In the genomic region with DNA sequence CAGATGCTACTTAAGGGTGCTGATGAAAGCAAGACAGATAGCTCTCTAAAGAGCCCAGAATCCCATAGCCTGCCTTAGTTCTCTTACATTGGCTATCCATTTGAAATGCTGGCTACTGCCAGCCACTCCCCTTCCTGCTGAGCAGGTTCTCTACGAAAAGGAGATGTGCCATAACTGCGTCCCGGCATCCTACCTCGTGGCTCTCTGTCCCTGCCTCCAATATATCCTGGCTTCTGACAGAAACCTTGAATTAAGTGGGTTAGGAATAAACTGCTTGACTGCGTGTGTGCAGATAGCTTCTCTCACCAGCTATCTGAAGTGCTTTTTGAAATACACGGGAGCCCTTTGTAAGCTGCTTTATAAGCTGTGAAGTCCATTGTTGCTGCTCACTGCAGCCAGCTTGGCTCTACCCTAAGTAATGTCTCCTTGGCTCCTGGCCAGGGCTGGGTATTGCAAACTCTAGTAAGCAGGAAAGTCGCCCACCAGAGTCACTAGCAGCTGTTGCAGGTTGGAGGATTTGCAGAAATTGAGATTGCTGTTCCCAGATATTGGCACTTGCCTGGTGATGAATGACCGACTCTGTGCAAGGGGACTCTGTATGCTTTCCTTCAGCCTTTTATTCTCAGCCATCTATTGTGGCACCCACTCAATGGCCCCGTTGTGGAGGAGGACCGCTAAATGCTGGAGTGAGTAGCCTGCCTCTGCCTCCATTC, we compare ENCODE assay signal across 8 mouse cellular contexts.
DNase-seq lines count a peak whose midpoint lies in the region; ATAC-seq lines count a peak whose summit lies in the region.

No protein-coding gene starts in this region.

- ATAC-seq in heart, embryonic 13.5 days (ENCODE audit: extremely low read depth, insufficient number of reproducible peaks, low FRiP score, low TSS enrichment), result no peak
- ATAC-seq in heart, embryonic 12.5 days (ENCODE audit: insufficient number of reproducible peaks, low FRiP score), result no peak
- ATAC-seq in forebrain, embryonic 13.5 days, result peak; percentile 83
- ATAC-seq in midbrain, embryonic 14.5 days (ENCODE audit: low FRiP score, low TSS enrichment), result peak; percentile 78

- no peak overlapping the region for H3K27ac ChIP-seq in heart, embryonic 13.5 days (replicated peaks)
- no peak overlapping the region for H3K27ac ChIP-seq in heart, embryonic 12.5 days (ENCODE audit: poor library complexity, severe bottlenecking)
- peak overlapping the region; percentile 81 for H3K27ac ChIP-seq in forebrain, embryonic 13.5 days
- H3K27ac ChIP-seq in midbrain, embryonic 14.5 days (replicated peaks; ENCODE audit: low read depth, low read length), result peak overlapping the region; percentile 42

- no peak overlapping the region for H3K9ac ChIP-seq in heart, embryonic 13.5 days
- H3K9ac ChIP-seq in heart, embryonic 12.5 days, result no peak overlapping the region
- no peak overlapping the region for H3K9ac ChIP-seq in forebrain, embryonic 13.5 days
- H3K9ac ChIP-seq in midbrain, embryonic 14.5 days (replicated peaks; ENCODE audit: low read length), result no peak overlapping the region

- no peaks in the 10 kb centered on the region; the same call in 1 of the 2 replicates for H3K27me3 ChIP-seq in heart, embryonic 13.5 days (replicated peaks)
- H3K27me3 ChIP-seq in heart, embryonic 12.5 days (replicated peaks), result no peaks in the 10 kb centered on the region
- H3K27me3 ChIP-seq in forebrain, embryonic 13.5 days, result no peaks in the 10 kb centered on the region
- no peaks in the 10 kb centered on the region for H3K27me3 ChIP-seq in midbrain, embryonic 14.5 days (ENCODE audit: control insufficient read depth, insufficient read depth, low read length)

- H3K36me3 ChIP-seq in heart, embryonic 13.5 days, result peaks cover 3% of the 10 kb centered on the region; the same call in 1 of the 2 replicates
- no peaks in the 10 kb centered on the region for H3K36me3 ChIP-seq in heart, embryonic 12.5 days
- H3K36me3 ChIP-seq in forebrain, embryonic 13.5 days (ENCODE audit: poor library complexity, severe bottlenecking), result no peaks in the 10 kb centered on the region
- no peaks in the 10 kb centered on the region for H3K36me3 ChIP-seq in midbrain, embryonic 14.5 days (ENCODE audit: control insufficient read depth, insufficient read depth, low read length)

- peak overlapping the region; percentile 13; the same call in 1 of the 2 replicates for H3K4me2 ChIP-seq in heart, embryonic 13.5 days
- no peak overlapping the region for H3K4me2 ChIP-seq in heart, embryonic 12.5 days
- H3K4me2 ChIP-seq in forebrain, embryonic 13.5 days, result peak overlapping the region; percentile 31
- no peak overlapping the region for H3K4me2 ChIP-seq in midbrain, embryonic 14.5 days (ENCODE audit: low read length)

- no peaks in the 10 kb centered on the region for H3K9me3 ChIP-seq in heart, embryonic 13.5 days
- no peaks in the 10 kb centered on the region for H3K9me3 ChIP-seq in heart, embryonic 12.5 days (replicated peaks)
- no peaks in the 10 kb centered on the region for H3K9me3 ChIP-seq in forebrain, embryonic 13.5 days (replicated peaks)
- no peaks in the 10 kb centered on the region for H3K9me3 ChIP-seq in midbrain, embryonic 14.5 days (ENCODE audit: control insufficient read depth, low read length)

- peak; percentile 53 for DNase-seq in adipocyte (ENCODE audit: low spot score)
- DNase-seq in layer of hippocampus, adult 18-20 months (ENCODE audit: low spot score in 2 of 2), result peak; percentile 49 to 76
- peak; percentile 89 for DNase-seq in midbrain, embryonic 14.5 days
- DNase-seq in thymus, postnatal 14 days, result no peak
- DNase-seq in urinary bladder, postnatal 36 days (ENCODE audit: low spot score in 2 of 2), result no peak

- 52% methylated on average over 10 of the region's 10 CpGs for WGBS in heart, embryonic 13.5 days
- WGBS in heart, embryonic 12.5 days, result 53% methylated on average over 10 of the region's 10 CpGs
- WGBS in forebrain, embryonic 13.5 days, result 10% methylated on average over 10 of the region's 10 CpGs
- WGBS in midbrain, embryonic 14.5 days, result 23% methylated on average over 10 of the region's 10 CpGs

- H3K4me3 ChIP-seq in heart, embryonic 13.5 days, result no peak overlapping the region
- no peak overlapping the region for H3K4me3 ChIP-seq in heart, embryonic 12.5 days
- H3K4me3 ChIP-seq in forebrain, embryonic 13.5 days, result no peak overlapping the region
- H3K4me3 ChIP-seq in midbrain, embryonic 14.5 days (replicated peaks; ENCODE audit: low read depth, low read length), result no peak overlapping the region

- H3K4me1 ChIP-seq in heart, embryonic 13.5 days, result peaks cover 28% of the 10 kb centered on the region
- H3K4me1 ChIP-seq in heart, embryonic 12.5 days (replicated peaks), result peaks cover 29% of the 10 kb centered on the region
- peaks cover 68% of the 10 kb centered on the region for H3K4me1 ChIP-seq in forebrain, embryonic 13.5 days
- H3K4me1 ChIP-seq in midbrain, embryonic 14.5 days (ENCODE audit: control insufficient read depth, insufficient read depth, low read length), result peaks cover 9% of the 10 kb centered on the region; the same call in 1 of the 2 replicates

Comparison
In these comparisons a context has a peak if more than half of its experiments do, and no peak if none do; other contexts are left out.
1. H3K4me2 ChIP-seq: peak in heart, embryonic 13.5 days (single experiment) and forebrain, embryonic 13.5 days (single experiment); none in heart, embryonic 12.5 days (single experiment) and midbrain, embryonic 14.5 days (single experiment).
2. ATAC-seq: peak in forebrain, embryonic 13.5 days (single experiment) and midbrain, embryonic 14.5 days (single experiment); none in heart, embryonic 13.5 days (single experiment) and heart, embryonic 12.5 days (single experiment).
3. H3K27ac ChIP-seq: peak in forebrain, embryonic 13.5 days (single experiment) and midbrain, embryonic 14.5 days (single experiment); none in heart, embryonic 13.5 days (single experiment) and heart, embryonic 12.5 days (single experiment).
4. DNase-seq: peak in adipocyte (single experiment), layer of hippocampus, adult 18-20 months (2 of 2) and midbrain, embryonic 14.5 days (single experiment); none in thymus, postnatal 14 days (single experiment) and urinary bladder, postnatal 36 days (0 of 2).